Mouse (Mus musculus) hindbrain, embryonic 11.5 days (tissue): ENCODE data around the gene Tbx22. TPM values are rescaled to one million over a fixed set of nuclear protein-coding genes. Genes with fewer than 3 reads are reported as not detected.
A peak's percentile ranks its signal among the peaks of the same experiment; 100 is the strongest.

ENCODE experiments used
- ATAC-seq: fragments of 200-750 bp; cut with Nextera tagmentation; 2 replicates; pipeline ENCODE4 v1.8.0; 2017; ENCODE audit warnings: mild to moderate bottlenecking, moderate TSS enrichment, moderate library complexity; ENCODE audit not compliant: low FRiP score
- DNase-seq: peaks from one replicate; pipeline ENCODE4 v3.0.0-alpha.2; 2015; ENCODE audit warnings: low spot score
- H3K27ac ChIP-seq: fragments of 300-500 bp; sonication (generic); 2 replicates; pipeline ENCODE4 v1.5.1; 2014; ENCODE audit warnings: mild to moderate bottlenecking, low read depth, low read length
- H3K27me3 ChIP-seq: fragments of 300-500 bp; sonication (generic); 2 replicates; pipeline ENCODE4 v1.6.1; 2014; ENCODE audit warnings: mild to moderate bottlenecking, low read length, moderate library complexity, mixed read lengths; ENCODE audit not compliant: control insufficient read depth, insufficient read depth
- H3K36me3 ChIP-seq: fragments of 300-500 bp; sonication (generic); 2 replicates; pipeline ENCODE4 v1.6.1; 2014; ENCODE audit warnings: mild to moderate bottlenecking, low read length, moderate library complexity, mixed read lengths; ENCODE audit not compliant: control insufficient read depth, insufficient read depth
- H3K4me1 ChIP-seq: fragments of 300-500 bp; sonication (generic); replicated peaks from 2 replicates; pipeline ENCODE4 v1.6.1; 2014; ENCODE audit warnings: low read length, mixed read lengths; ENCODE audit not compliant: control insufficient read depth, insufficient read depth
- H3K4me2 ChIP-seq: fragments of 300-500 bp; sonication (generic); replicated peaks from 2 replicates; pipeline ENCODE4 v1.6.1; 2014; ENCODE audit warnings: mild to moderate bottlenecking, low read depth, low read length
- H3K4me3 ChIP-seq: fragments of 300-500 bp; sonication (generic); 2 replicates; pipeline ENCODE4 v1.5.1; 2014; ENCODE audit warnings: low read depth, low read length
- H3K9ac ChIP-seq: fragments of 300-500 bp; sonication (generic); 2 replicates; pipeline ENCODE4 v1.6.1; 2014; ENCODE audit warnings: low read depth, low read length
- H3K9me3 ChIP-seq: fragments of 300-500 bp; sonication (generic); 2 replicates; pipeline ENCODE4 v1.6.1; 2016; ENCODE audit warnings: low read length; ENCODE audit not compliant: control insufficient read depth
- WGBS: fragments of 180-500 bp; shearing (Covaris S2); extraction: QIAGEN DNeasy Blood & Tissue Kit; methylation state at CpG from one replicate; pipeline ENCODE4 v1.1.7; 2014; 5-methylcytosine and 5-hydroxymethylcytosine counted together
- polyA plus RNA-seq: library from polyadenylated mRNA; unstranded; fragments of >200 nt; fragmentation: Nextera tagmentation; extraction: Ambion mirVana; gene quantifications from 2 replicates; pipeline ENCODE4 v1.2.1, GENCODE M21; 2014

Tbx22 gene
- 0.13 TPM in 1 of 2 replicates, not detected in the other for polyA plus RNA-seq

DNA sequence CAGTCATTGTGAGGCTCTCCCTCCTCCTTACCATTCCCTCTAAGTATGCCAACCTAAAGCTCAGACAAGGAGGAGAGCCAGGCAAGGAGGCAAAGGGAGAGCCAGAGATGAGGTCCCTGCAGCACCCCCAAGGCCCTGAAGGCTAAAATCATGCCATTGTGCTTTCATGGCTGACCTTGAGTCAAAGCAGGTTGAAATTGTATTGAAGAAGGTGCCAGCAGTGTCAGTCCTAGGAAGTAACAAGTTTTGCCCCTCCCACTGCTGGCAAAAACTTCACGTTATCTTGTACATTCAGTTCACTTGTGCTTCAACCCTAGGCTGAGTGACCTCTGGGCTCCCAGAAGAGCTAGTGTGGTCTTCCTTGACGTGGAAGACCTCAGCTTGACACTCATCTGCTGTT lies at the start of gene Tbx22:
Gene Tbx22, plus strand, starts transcription at position 301 of the 400 bp plus-strand sequence.
- Histone ChIP-seq H3K4me2 (no peak within 1 kb of the TSS), H3K27me3 (no peaks in the 10 kb centered on the region), H3K9me3 (no peaks in the 10 kb centered on the region), H3K4me3 (no peak within 1 kb of the TSS), H3K36me3 (no peaks in the 10 kb centered on the region), H3K4me1 (no peaks in the 10 kb centered on the region), H3K27ac (no peak within 1 kb of the TSS), H3K9ac (no peak within 1 kb of the TSS)
- 71% methylated on average over 2 of the region's 2 CpGs for WGBS
- DNase-seq (no peak), ATAC-seq (no peak)

DNA sequence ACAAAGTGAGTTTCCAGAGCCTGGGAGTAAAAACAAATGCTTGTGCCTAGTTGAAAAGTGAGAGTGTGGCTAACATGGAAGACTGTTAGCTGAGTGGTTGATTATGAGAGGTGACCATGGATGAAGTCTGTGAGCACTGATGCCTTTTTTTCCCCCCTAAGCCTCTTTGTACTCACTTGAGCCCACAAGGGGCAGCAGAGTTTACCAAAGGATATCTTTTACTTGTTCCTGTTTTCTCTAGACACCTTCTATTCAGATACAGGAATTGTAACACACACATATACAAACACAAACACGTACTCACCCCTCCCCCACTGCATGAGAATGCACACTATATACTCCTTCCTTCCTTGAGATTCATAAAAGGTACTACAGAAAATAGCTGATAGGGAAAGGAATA lies 913 bp downstream of the Tbx22 start:
- Histone ChIP-seq H3K4me2 (no peak overlapping the region), H3K4me3 (no peak overlapping the region), H3K9ac (no peak overlapping the region), H3K36me3 (no peaks in the 10 kb centered on the region), H3K4me1 (no peaks in the 10 kb centered on the region), H3K27me3 (no peaks in the 10 kb centered on the region), H3K27ac (no peak overlapping the region), H3K9me3 (no peaks in the 10 kb centered on the region)
- WGBS: 40% methylated on average over 1 of the region's 1 CpGs
- ATAC-seq (no peak), DNase-seq (no peak)

- H3K4me2 ChIP-seq: peak overlapping the region; percentile 31
- H3K36me3 ChIP-seq: no peaks in the 10 kb centered on the region
- H3K9ac ChIP-seq: no peak overlapping the region
- peak; percentile 17 for DNase-seq
- no peak for ATAC-seq
- WGBS: 25% methylated on average over 10 of the region's 10 CpGs
- H3K4me3 ChIP-seq: peak overlapping the region; percentile 9; the same call in 1 of the 2 replicates
- no peaks in the 10 kb centered on the region for H3K4me1 ChIP-seq
- peaks cover 14% of the 10 kb centered on the region; the same call in 1 of the 2 replicates for H3K27me3 ChIP-seq
- H3K27ac ChIP-seq: no peak overlapping the region
- no peaks in the 10 kb centered on the region for H3K9me3 ChIP-seq
Measured at GRCm38 (mm10) chrX:107679203-107679602, 11.4 kb downstream of the Tbx22 start.

DNA sequence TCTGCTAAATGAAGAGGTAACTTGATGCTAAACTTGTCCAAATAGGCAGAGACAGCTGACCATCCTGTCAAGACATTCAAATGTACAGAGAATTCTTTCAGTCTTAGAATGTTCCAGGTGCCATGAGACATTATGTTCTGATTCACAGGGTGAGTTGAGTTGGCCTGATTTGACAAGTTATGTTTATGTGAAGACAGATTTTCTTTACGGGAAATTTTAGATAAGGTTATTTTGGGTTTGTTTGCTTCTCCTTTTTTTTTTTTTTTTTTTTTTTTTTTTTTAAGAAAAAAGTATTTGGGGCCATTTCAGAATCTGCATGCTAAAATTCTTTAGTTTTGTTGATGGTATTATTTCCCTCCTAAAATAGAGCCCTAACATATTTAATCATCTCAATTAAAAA lies 40.8 kb downstream of the Tbx22 start:
- Histone ChIP-seq H3K4me3 (no peak overlapping the region), H3K36me3 (no peaks in the 10 kb centered on the region), H3K4me1 (no peaks in the 10 kb centered on the region), H3K9ac (no peak overlapping the region), H3K9me3 (no peaks in the 10 kb centered on the region), H3K27me3 (no peaks in the 10 kb centered on the region), H3K4me2 (no peak overlapping the region), H3K27ac (no peak overlapping the region)
- ATAC-seq (no peak), DNase-seq (no peak)
- WGBS: 100% methylated on average over 1 of the region's 1 CpGs

DNA sequence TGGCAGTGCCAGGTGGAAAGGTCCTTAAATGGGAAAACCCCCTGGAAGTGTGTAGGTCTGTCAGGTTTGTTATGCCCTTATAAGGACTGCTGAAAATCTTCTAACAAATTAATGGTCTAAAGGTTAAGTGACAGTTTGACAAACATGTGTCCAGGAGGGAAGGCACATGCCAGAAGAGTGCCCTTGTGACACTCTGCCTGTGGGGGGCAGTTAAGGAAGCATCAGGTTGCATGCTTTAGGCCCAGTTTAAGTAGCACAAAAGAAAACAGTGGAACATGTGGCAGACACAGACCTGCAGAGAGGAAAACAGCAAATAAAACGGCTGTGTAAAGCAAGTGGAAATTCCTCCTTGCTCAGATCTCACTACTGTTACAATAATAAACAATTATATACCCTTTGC lies 55.8 kb downstream of the Tbx22 start:
- ATAC-seq (no peak), DNase-seq (no peak)
- 35% methylated on average over 1 of the region's 1 CpGs for WGBS
- no peaks in the 10 kb centered on the region for H3K9me3 ChIP-seq
- H3K4me3 ChIP-seq: no peak overlapping the region
- H3K27ac ChIP-seq: no peak overlapping the region
- H3K9ac ChIP-seq: no peak overlapping the region
- H3K27me3 ChIP-seq: no peaks in the 10 kb centered on the region
- H3K4me1 ChIP-seq: no peaks in the 10 kb centered on the region
- H3K36me3 ChIP-seq: no peaks in the 10 kb centered on the region
- H3K4me2 ChIP-seq: no peak overlapping the region

Other genes with a start within 250 kb of the Tbx22 start
- gene Tent5d, start 124.6 kb downstream of the Tbx22 start, polyA plus RNA-seq: 0.04 and 0.26 TPM in 2 replicates
- gene 2610002M06Rik, start 148.4 kb downstream of the Tbx22 start, polyA plus RNA-seq: 9.8 and 10.5 TPM in 2 replicates